Mouse (Mus musculus) small intestine, adult 2 months (tissue): ENCODE data around the gene Rpl14.

Source experiments
- CTCF ChIP-seq: fragments of 200-500 bp; IDR thresholded peaks from 2 replicates; pipeline ENCODE4 v1.5.1; 2012; ENCODE audit warnings: low read depth, mild to moderate bottlenecking, control low read depth, inconsistent platforms, low read length, moderate library complexity, mixed read lengths; ENCODE audit not compliant: insufficient replicate concordance, insufficient read length; ENCODE audit errors: extremely low read depth
- POLR2A ChIP-seq: fragments of 200-500 bp; IDR thresholded peaks from 2 replicates; pipeline ENCODE4 v1.6.1; 2012; ENCODE audit warnings: low read depth, mild to moderate bottlenecking, control low read depth, inconsistent platforms, low read length, moderate library complexity

- TF ChIP-seq CTCF (no peak), POLR2A (no peak)
These were observed 29.0 kb upstream of the Rpl14 start for GRCm38 (mm10) chr9:120542241-120542640.
